Mouse (Mus musculus): ENCODE data around the gene Ints3. TPM values are rescaled to one million over a fixed set of nuclear protein-coding genes. Genes with fewer than 3 reads are reported as not detected.

The Ints3 gene
- polyA plus RNA-seq, 1 experiment, result 15.5 TPM

- Histone ChIP-seq H3K4me3 (replicated peaks) (peak overlapping the region; percentile 88), H3K4me1 (peaks cover 48% of the 10 kb centered on the region), H3K9me3 (no peaks in the 10 kb centered on the region; the same call in 1 of the 2 replicates), H3K36me3 (replicated peaks; ENCODE audit: low read length) (no peaks in the 10 kb centered on the region), H3K27me3 (replicated peaks) (no peaks in the 10 kb centered on the region)
- no peak for TF ChIP-seq GATA1 (IDR thresholded peaks at IDR 0.05; ENCODE audit: borderline replicate concordance, low read length)
- no peak for TF ChIP-seq FLI1 (IDR thresholded peaks at IDR 0.05; ENCODE audit: low read length)
Observed at GRCm38 (mm10) chr3:90446389-90447122, 13.1 kb upstream of the Ints3 start.

GRCm38 (mm10) chr3:90445417-90446200 is 12.2 kb upstream of the Ints3 start:
- H3K4me3 ChIP-seq (replicated peaks), result peak overlapping the region; percentile 88
- H3K9me3 ChIP-seq, result no peaks in the 10 kb centered on the region; the same call in 1 of the 2 replicates
- peaks cover 39% of the 10 kb centered on the region for H3K4me1 ChIP-seq
- no peaks in the 10 kb centered on the region for H3K36me3 ChIP-seq (replicated peaks; ENCODE audit: low read length)
- no peaks in the 10 kb centered on the region for H3K27me3 ChIP-seq (replicated peaks)
- TF ChIP-seq GATA1 (IDR thresholded peaks at IDR 0.05; ENCODE audit: borderline replicate concordance, low read length) (no peak), FLI1 (IDR thresholded peaks at IDR 0.05; ENCODE audit: low read length) (no peak)

GRCm38 (mm10) chr3:90443977-90444376 is 10.6 kb upstream of the Ints3 start:
- H3K9me3 ChIP-seq, result no peaks in the 10 kb centered on the region; the same call in 1 of the 2 replicates
- H3K27me3 ChIP-seq (replicated peaks), result no peaks in the 10 kb centered on the region
- no peaks in the 10 kb centered on the region for H3K36me3 ChIP-seq (replicated peaks; ENCODE audit: low read length)
- TF ChIP-seq GATA1 (IDR thresholded peaks at IDR 0.05; ENCODE audit: borderline replicate concordance, low read length), result no peak
- TF ChIP-seq FLI1 (IDR thresholded peaks at IDR 0.05; ENCODE audit: low read length), result no peak
- H3K4me3 ChIP-seq (replicated peaks), result no peak overlapping the region
- H3K4me1 ChIP-seq, result peaks cover 36% of the 10 kb centered on the region

- H3K36me3 ChIP-seq (replicated peaks; ENCODE audit: low read length), result no peaks in the 10 kb centered on the region
- H3K4me3 ChIP-seq (replicated peaks), result no peak overlapping the region
- H3K4me1 ChIP-seq, result peaks cover 17% of the 10 kb centered on the region
- TF ChIP-seq GATA1 (IDR thresholded peaks at IDR 0.05; ENCODE audit: borderline replicate concordance, low read length) (no peak), FLI1 (IDR thresholded peaks at IDR 0.05; ENCODE audit: low read length) (no peak)
- H3K9me3 ChIP-seq, result no peaks in the 10 kb centered on the region; the same call in 1 of the 2 replicates
- H3K27me3 ChIP-seq (replicated peaks), result no peaks in the 10 kb centered on the region
Observed at GRCm38 (mm10) chr3:90440756-90441155, 7.3 kb upstream of the Ints3 start.

GRCm38 (mm10) chr3:90437131-90437530 is 3.7 kb upstream of the Ints3 start:
- TF ChIP-seq GATA1 (IDR thresholded peaks at IDR 0.05; ENCODE audit: borderline replicate concordance, low read length), result no peak
- no peak for TF ChIP-seq FLI1 (IDR thresholded peaks at IDR 0.05; ENCODE audit: low read length)
- Histone ChIP-seq H3K9me3 (no peaks in the 10 kb centered on the region), H3K4me1 (peaks cover 13% of the 10 kb centered on the region), H3K27me3 (replicated peaks) (no peaks in the 10 kb centered on the region), H3K36me3 (replicated peaks; ENCODE audit: low read length) (no peaks in the 10 kb centered on the region), H3K4me3 (replicated peaks) (no peak overlapping the region)

GRCm38 (mm10) chr3:90434073-90434730 is 780 bp upstream of the Ints3 start:
- no peak for TF ChIP-seq FLI1 (IDR thresholded peaks at IDR 0.05; ENCODE audit: low read length)
- TF ChIP-seq GATA1 (IDR thresholded peaks at IDR 0.05; ENCODE audit: borderline replicate concordance, low read length), result no peak
- Histone ChIP-seq H3K9me3 (no peaks in the 10 kb centered on the region), H3K4me3 (replicated peaks) (peak overlapping the region; percentile 92), H3K36me3 (replicated peaks; ENCODE audit: low read length) (peaks cover 10% of the 10 kb centered on the region), H3K27me3 (replicated peaks) (no peaks in the 10 kb centered on the region), H3K4me1 (peaks cover 40% of the 10 kb centered on the region)

- Histone ChIP-seq H3K27me3 (replicated peaks) (no peaks in the 10 kb centered on the region), H3K4me3 (replicated peaks) (peak overlapping the region; percentile 92), H3K36me3 (replicated peaks; ENCODE audit: low read length) (peaks cover 19% of the 10 kb centered on the region), H3K9me3 (no peaks in the 10 kb centered on the region), H3K4me1 (peaks cover 54% of the 10 kb centered on the region)
- no peak for TF ChIP-seq FLI1 (IDR thresholded peaks at IDR 0.05; ENCODE audit: low read length)
- TF ChIP-seq GATA1 (IDR thresholded peaks at IDR 0.05; ENCODE audit: borderline replicate concordance, low read length), result no peak
Observed at GRCm38 (mm10) chr3:90432811-90433219, 607 bp downstream of the Ints3 start.

GRCm38 (mm10) chr3:90432348-90432747 is 1.1 kb downstream of the Ints3 start:
- TF ChIP-seq GATA1 (IDR thresholded peaks at IDR 0.05; ENCODE audit: borderline replicate concordance, low read length) (no peak), FLI1 (IDR thresholded peaks at IDR 0.05; ENCODE audit: low read length) (no peak)
- Histone ChIP-seq H3K27me3 (replicated peaks) (no peaks in the 10 kb centered on the region), H3K4me1 (peaks cover 58% of the 10 kb centered on the region), H3K9me3 (no peaks in the 10 kb centered on the region), H3K4me3 (replicated peaks) (peak overlapping the region; percentile 92), H3K36me3 (replicated peaks; ENCODE audit: low read length) (peaks cover 19% of the 10 kb centered on the region)

- H3K36me3 ChIP-seq (replicated peaks; ENCODE audit: low read length), result peaks cover 36% of the 10 kb centered on the region
- H3K4me1 ChIP-seq, result peaks cover 70% of the 10 kb centered on the region
- H3K9me3 ChIP-seq, result no peaks in the 10 kb centered on the region
- no peaks in the 10 kb centered on the region for H3K27me3 ChIP-seq (replicated peaks)
- no peak overlapping the region for H3K4me3 ChIP-seq (replicated peaks)
- TF ChIP-seq FLI1 (IDR thresholded peaks at IDR 0.05; ENCODE audit: low read length) (no peak), GATA1 (IDR thresholded peaks at IDR 0.05; ENCODE audit: borderline replicate concordance, low read length) (no peak)
Observed at GRCm38 (mm10) chr3:90429576-90429975, 3.8 kb downstream of the Ints3 start.
